Mouse (Mus musculus): Measurements from ENCODE around the gene Txnrd2.

Txnrd2 gene

GRCm38 (mm10) chr16:18418756-18419602 is 7.2 kb upstream of the Txnrd2 start:
- DNase-seq, result no peak

GRCm38 (mm10) chr16:18419603-18420026 is 6.6 kb upstream of the Txnrd2 start:
- no peak for DNase-seq

- DNase-seq, result no peak
These were observed 5.6 kb upstream of the Txnrd2 start for GRCm38 (mm10) chr16:18420571-18420970.

GRCm38 (mm10) chr16:18423203-18423914 is 2.8 kb upstream of the Txnrd2 start:
- no peak for DNase-seq

GRCm38 (mm10) chr16:18423915-18424265 is 2.3 kb upstream of the Txnrd2 start:
- DNase-seq, result no peak

- no peak for DNase-seq
These were observed 1.7 kb upstream of the Txnrd2 start for GRCm38 (mm10) chr16:18424364-18425045.

- DNase-seq, result no peak
These were observed 539 bp upstream of the Txnrd2 start for GRCm38 (mm10) chr16:18425475-18426214.

- DNase-seq, result no peak
These were observed 657 bp downstream of the Txnrd2 start, which contains the start of gene Comt for GRCm38 (mm10) chr16:18426802-18427280. Gene Comt (minus strand): TSS chr16:18426852.

GRCm38 (mm10) chr16:18428011-18428515 is 1.9 kb downstream of the Txnrd2 start:
- DNase-seq, result no peak

- no peak for DNase-seq
These were observed 2.4 kb downstream of the Txnrd2 start for GRCm38 (mm10) chr16:18428516-18429042.

GRCm38 (mm10) chr16:18429641-18430040 is 3.5 kb downstream of the Txnrd2 start:
- DNase-seq, result no peak

- DNase-seq, result no peak
These were observed 4.5 kb downstream of the Txnrd2 start for GRCm38 (mm10) chr16:18430641-18431212.

- no peak for DNase-seq
These were observed 7.2 kb downstream of the Txnrd2 start for GRCm38 (mm10) chr16:18433341-18433920.

GRCm38 (mm10) chr16:18436128-18436527 is 9.9 kb downstream of the Txnrd2 start:
- no peak for DNase-seq

- peak; percentile 82 to 97 for DNase-seq
These were observed 17.2 kb downstream of the Txnrd2 start for GRCm38 (mm10) chr16:18443385-18443841.

- no peak for DNase-seq
These were observed 21.1 kb downstream of the Txnrd2 start for GRCm38 (mm10) chr16:18447243-18447642.

- DNase-seq, result no peak
These were observed 21.9 kb downstream of the Txnrd2 start for GRCm38 (mm10) chr16:18448104-18448503.

- no peak for DNase-seq
These were observed 22.8 kb downstream of the Txnrd2 start for GRCm38 (mm10) chr16:18449005-18449404.

GRCm38 (mm10) chr16:18451486-18452181 is 25.4 kb downstream of the Txnrd2 start:
- no peak for DNase-seq

GRCm38 (mm10) chr16:18452361-18452862 is 26.2 kb downstream of the Txnrd2 start:
- DNase-seq, result no peak
